Mouse (Mus musculus) heart, postnatal 0 days (tissue): Measurements from ENCODE around the gene Tspan2. TPM values are rescaled to one million over a fixed set of nuclear protein-coding genes. Genes with fewer than 3 reads are reported as not detected.

Experiments used
- ATAC-seq: fragments of 200-750 bp; cut with Nextera tagmentation; 2 replicates; pipeline ENCODE4 v1.8.0; 2017; ENCODE audit warnings: low read depth, moderate number of reproducible peaks, moderate library complexity; ENCODE audit not compliant: insufficient read depth
- DNase-seq: peaks from one replicate; pipeline ENCODE4 v3.0.0-alpha.2; 2016; ENCODE audit warnings: low spot score
- H3K27ac ChIP-seq: fragments of 300-500 bp; sonication (generic); 2 replicates; pipeline ENCODE4 v1.5.1; 2014; ENCODE audit warnings: low read depth, mild to moderate bottlenecking
- H3K27me3 ChIP-seq: fragments of 300-500 bp; sonication (generic); 2 replicates; pipeline ENCODE4 v1.6.1; 2014; ENCODE audit warnings: low read length, mixed read lengths; ENCODE audit not compliant: control insufficient read depth, insufficient read depth
- H3K36me3 ChIP-seq: fragments of 300-500 bp; sonication (generic); replicated peaks from 2 replicates; pipeline ENCODE4 v1.6.1; 2014; ENCODE audit warnings: low read length, mixed read lengths; ENCODE audit not compliant: control insufficient read depth, insufficient read depth
- H3K4me1 ChIP-seq: fragments of 300-500 bp; sonication (generic); 2 replicates; pipeline ENCODE4 v1.6.1; 2014; ENCODE audit warnings: antibody characterized with exemption; ENCODE audit not compliant: control insufficient read depth, insufficient read depth
- H3K4me2 ChIP-seq: fragments of 300-500 bp; sonication (generic); 2 replicates; pipeline ENCODE4 v1.6.1; 2014; ENCODE audit warnings: low read depth, mild to moderate bottlenecking, low read length, moderate library complexity
- H3K4me3 ChIP-seq: fragments of 300-500 bp; sonication (generic); 2 replicates; pipeline ENCODE4 v1.5.1; 2014; ENCODE audit warnings: low read depth, low read length
- H3K9ac ChIP-seq: fragments of 300-500 bp; sonication (generic); replicated peaks from 2 replicates; pipeline ENCODE4 v1.6.1; 2014; ENCODE audit warnings: low read depth, low read length, mixed read lengths
- H3K9me3 ChIP-seq: fragments of 300-500 bp; sonication (generic); replicated peaks from 2 replicates; pipeline ENCODE4 v1.6.1; 2016; ENCODE audit warnings: low read length; ENCODE audit not compliant: control insufficient read depth
- CTCF ChIP-seq: IDR thresholded peaks from 2 replicates; pipeline ENCODE4 v1.5.1; 2016; ENCODE audit warnings: antibody characterized with exemption, control low read depth, low read depth
- EP300 ChIP-seq: IDR thresholded peaks from 2 replicates; pipeline ENCODE4 v1.6.1; 2016; ENCODE audit warnings: antibody characterized with exemption, low read depth
- WGBS: fragments of 180-500 bp; shearing (Covaris S2); extraction: QIAGEN DNeasy Blood & Tissue Kit; methylation state at CpG from one replicate; pipeline ENCODE4 v1.1.7; 2014; 5-methylcytosine and 5-hydroxymethylcytosine counted together
- polyA plus RNA-seq: library from polyadenylated mRNA; unstranded; fragments of >200 nt; fragmentation: Nextera tagmentation; extraction: Ambion mirVana; gene quantifications from 2 replicates; pipeline ENCODE4 v1.2.1, GENCODE M21; 2015
- total RNA-seq: library from RNA; depleted of rRNA; stranded (reverse); fragments of >200 nt; gene quantifications from 2 replicates; pipeline ENCODE4 v1.2.3, GENCODE M21; 2014; ENCODE audit warnings: low replicate concordance

The Tspan2 gene
- total and polyA plus RNA-seq, 2 experiments from 2014 or later, result 17.1 to 90.1 TPM

DNA sequence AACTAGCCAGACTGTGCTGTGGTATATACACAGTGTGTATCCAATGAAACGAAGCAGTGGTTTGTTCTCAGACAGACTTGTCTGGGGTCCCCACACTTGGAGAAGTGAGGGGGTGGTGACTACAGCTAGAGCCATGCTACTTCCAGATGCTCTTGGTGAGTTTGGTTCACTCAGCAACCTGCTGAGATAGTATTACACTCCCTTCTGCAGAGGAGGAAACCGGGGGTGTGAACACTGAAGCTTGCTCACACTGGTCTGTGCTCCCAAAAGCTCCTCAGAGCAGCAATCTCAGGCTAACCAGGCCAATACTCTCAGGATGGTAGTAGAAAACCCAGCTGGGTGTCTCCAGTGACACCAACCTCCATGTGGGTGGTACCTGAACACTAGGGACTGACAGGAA is 36.2 kb upstream of the Tspan2 start:
- H3K27me3 ChIP-seq, result no peaks in the 10 kb centered on the region
- DNase-seq (no peak), ATAC-seq (no peak)
- no peaks in the 10 kb centered on the region for H3K36me3 ChIP-seq
- H3K4me1 ChIP-seq, result no peaks in the 10 kb centered on the region
- H3K4me2 ChIP-seq, result no peak overlapping the region
- TF ChIP-seq CTCF, result no peak
- TF ChIP-seq EP300, result no peak
- no peaks in the 10 kb centered on the region for H3K9me3 ChIP-seq
- H3K4me3 ChIP-seq, result no peak overlapping the region
- H3K27ac ChIP-seq, result no peak overlapping the region
- 56% methylated on average over 2 of the region's 2 CpGs for WGBS
- H3K9ac ChIP-seq, result no peak overlapping the region

DNA sequence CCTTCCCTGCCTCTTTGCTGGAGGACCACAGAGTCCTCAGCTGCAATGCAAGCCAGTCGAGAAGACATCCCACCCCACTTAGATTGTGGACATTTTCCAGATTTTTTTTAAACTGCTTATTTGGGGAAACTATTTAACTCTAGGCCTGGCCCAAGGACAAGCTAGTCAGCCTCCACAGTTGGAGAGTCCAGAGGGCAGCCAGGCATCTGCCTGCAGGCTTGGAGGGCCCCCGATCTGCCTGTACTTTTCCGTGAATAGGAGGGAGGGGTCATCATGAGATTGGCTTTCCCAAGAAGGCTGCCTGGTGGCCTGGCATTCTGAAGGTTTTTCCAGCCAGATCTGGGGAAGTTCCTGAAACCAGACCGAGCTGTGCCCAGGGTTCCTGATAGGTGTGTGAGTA is 33.0 kb upstream of the Tspan2 start:
- WGBS, result 58% methylated on average over 4 of the region's 4 CpGs
- Histone ChIP-seq H3K4me3 (no peak overlapping the region), H3K9ac (no peak overlapping the region), H3K4me2 (no peak overlapping the region), H3K9me3 (no peaks in the 10 kb centered on the region), H3K36me3 (no peaks in the 10 kb centered on the region), H3K4me1 (no peaks in the 10 kb centered on the region), H3K27ac (no peak overlapping the region), H3K27me3 (no peaks in the 10 kb centered on the region)
- ATAC-seq (no peak), DNase-seq (no peak)
- no peak for TF ChIP-seq CTCF
- no peak for TF ChIP-seq EP300

DNA sequence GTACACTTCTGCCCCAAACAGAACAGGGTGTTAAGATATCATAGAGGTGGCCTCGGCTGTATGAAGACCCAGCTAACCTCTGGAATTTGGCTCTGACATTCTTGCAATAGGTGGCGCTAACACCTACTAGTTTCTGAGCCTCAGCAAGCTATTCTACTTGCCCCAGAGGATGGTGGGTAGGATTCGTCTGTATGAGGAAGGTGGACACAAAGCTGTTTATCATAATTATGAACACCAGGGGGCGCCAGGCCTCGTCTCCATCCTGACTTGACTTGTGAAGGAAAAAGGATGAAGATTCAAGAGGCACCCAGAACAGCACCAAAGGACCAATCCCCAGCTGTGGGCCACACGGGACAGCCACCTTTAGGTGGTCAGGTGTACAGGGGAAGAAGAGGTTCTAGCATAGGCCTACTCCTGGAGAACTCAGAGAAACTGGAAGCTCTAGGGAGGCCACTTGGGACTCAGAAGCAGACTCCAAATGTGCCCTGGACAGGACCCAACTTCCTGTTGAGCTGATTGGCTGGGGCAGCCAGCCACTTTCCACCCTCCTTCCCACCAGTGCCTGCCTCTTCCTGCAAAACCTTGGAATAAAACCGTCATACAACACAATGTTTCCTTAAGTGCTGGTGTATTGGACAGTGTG is 32.3 kb upstream of the Tspan2 start:
- no peak overlapping the region for H3K27ac ChIP-seq
- 38% methylated on average over 7 of the region's 7 CpGs for WGBS
- no peaks in the 10 kb centered on the region for H3K27me3 ChIP-seq
- DNase-seq, result peak; percentile 49
- no peaks in the 10 kb centered on the region for H3K9me3 ChIP-seq
- H3K9ac ChIP-seq, result no peak overlapping the region
- no peak overlapping the region for H3K4me3 ChIP-seq
- no peak overlapping the region for H3K4me2 ChIP-seq
- ATAC-seq, result peak; percentile 51
- TF ChIP-seq CTCF (peak; percentile 56), EP300 (no peak)
- H3K4me1 ChIP-seq, result no peaks in the 10 kb centered on the region
- no peaks in the 10 kb centered on the region for H3K36me3 ChIP-seq

DNA sequence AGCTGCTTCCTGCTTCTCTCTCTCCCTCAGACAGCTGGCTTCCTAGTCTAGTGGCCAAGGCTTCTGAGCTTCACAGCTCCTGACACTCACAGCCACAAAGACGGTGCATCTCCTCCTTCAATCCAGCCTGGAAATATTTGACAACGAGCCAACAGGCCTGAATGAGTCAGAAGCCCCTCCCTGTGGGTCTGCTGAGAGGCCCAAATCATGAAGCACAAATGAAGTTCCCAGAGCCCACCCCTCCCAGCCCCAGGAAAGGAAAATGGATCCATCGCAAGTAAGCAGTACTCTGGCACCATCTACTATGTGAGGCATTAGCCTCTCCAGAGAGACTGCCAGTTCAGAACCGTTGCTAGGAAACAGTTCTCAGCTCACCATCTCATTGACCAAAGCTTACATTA is 30.3 kb upstream of the Tspan2 start:
- Histone ChIP-seq H3K9me3 (no peaks in the 10 kb centered on the region), H3K4me1 (no peaks in the 10 kb centered on the region), H3K4me2 (no peak overlapping the region), H3K36me3 (no peaks in the 10 kb centered on the region), H3K9ac (no peak overlapping the region), H3K27ac (no peak overlapping the region), H3K27me3 (no peaks in the 10 kb centered on the region), H3K4me3 (no peak overlapping the region)
- TF ChIP-seq EP300 (no peak), CTCF (no peak)
- DNase-seq (no peak), ATAC-seq (no peak)
- WGBS, result 48% methylated on average over 4 of the region's 4 CpGs

DNA sequence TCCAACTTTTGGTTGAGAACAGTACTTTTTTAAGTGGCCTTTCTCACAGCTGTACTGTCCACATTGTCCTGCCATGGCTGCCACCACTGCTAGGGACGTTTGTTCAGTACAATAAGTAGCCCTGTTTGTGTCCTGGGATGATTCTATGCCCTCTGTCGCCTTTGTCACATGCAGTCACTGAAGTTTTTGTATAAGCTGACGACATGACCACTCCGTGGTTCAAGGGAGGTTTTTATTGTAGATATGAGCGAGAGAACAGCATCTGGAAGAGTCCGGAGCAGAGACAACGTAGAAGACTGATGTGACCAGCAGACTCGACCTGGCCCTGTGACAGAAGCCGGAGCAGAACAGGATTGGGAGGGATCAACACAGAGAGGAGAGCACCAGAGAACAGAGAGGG is 25.7 kb upstream of the Tspan2 start:
- no peaks in the 10 kb centered on the region for H3K36me3 ChIP-seq
- H3K4me1 ChIP-seq, result no peaks in the 10 kb centered on the region
- H3K4me2 ChIP-seq, result no peak overlapping the region
- 54% methylated on average over 9 of the region's 9 CpGs for WGBS
- no peak overlapping the region for H3K4me3 ChIP-seq
- H3K9ac ChIP-seq, result no peak overlapping the region
- no peaks in the 10 kb centered on the region for H3K27me3 ChIP-seq
- no peak for DNase-seq
- H3K27ac ChIP-seq, result no peak overlapping the region
- TF ChIP-seq EP300, result no peak
- TF ChIP-seq CTCF, result no peak
- ATAC-seq, result no peak
- no peaks in the 10 kb centered on the region for H3K9me3 ChIP-seq

DNA sequence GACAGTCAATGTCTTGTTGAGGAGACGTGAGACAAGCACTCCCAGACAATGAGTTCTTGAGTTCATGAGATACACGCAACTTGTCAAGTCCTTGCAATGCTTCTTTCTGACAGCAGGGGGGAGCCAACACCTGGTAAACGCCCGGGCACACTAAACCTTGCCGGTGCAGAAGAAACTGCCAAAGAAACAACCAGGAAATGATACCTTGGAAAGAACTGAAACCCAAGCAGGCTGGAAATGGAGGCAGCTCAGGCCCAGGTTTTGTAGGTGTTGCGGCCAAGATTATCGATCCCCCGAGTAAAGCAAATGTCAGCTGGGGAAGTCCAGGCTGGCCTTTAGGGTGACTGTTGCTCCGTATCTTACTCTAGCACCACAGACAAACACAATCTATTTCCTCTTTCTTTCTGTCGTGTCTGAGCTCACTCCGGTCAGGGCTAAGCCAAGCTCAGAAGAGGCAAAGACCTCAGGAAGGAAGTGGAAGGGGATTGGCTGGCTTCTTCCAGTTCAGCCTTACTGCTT is 19.2 kb upstream of the Tspan2 start:
- no peaks in the 10 kb centered on the region for H3K36me3 ChIP-seq
- peak; percentile 86 for DNase-seq
- H3K4me3 ChIP-seq, result peak overlapping the region; percentile 43
- ATAC-seq, result peak; percentile 77
- no peaks in the 10 kb centered on the region for H3K27me3 ChIP-seq
- H3K9ac ChIP-seq, result peak overlapping the region; percentile 22; the same call in 1 of the 2 replicates
- no peaks in the 10 kb centered on the region for H3K4me1 ChIP-seq
- no peaks in the 10 kb centered on the region for H3K9me3 ChIP-seq
- peak overlapping the region; percentile 66 for H3K4me2 ChIP-seq
- peak overlapping the region; percentile 54 for H3K27ac ChIP-seq
- 13% methylated on average over 11 of the region's 11 CpGs for WGBS
- TF ChIP-seq EP300 (no peak), CTCF (peak; percentile 90)
